Mouse (Mus musculus): ENCODE results near the gene Kctd2. TPM values are rescaled to one million over a fixed set of nuclear protein-coding genes. Genes with fewer than 3 reads are reported as not detected.

Kctd2 gene
- 73.5 TPM for polyA plus RNA-seq (2015; fragmentation: Illumina TruSeq; extraction: RNeasy Lipid Tissue Mini Kit (QIAGEN cat#74804); ENCODE audit: low read depth, low replicate concordance)

DNA sequence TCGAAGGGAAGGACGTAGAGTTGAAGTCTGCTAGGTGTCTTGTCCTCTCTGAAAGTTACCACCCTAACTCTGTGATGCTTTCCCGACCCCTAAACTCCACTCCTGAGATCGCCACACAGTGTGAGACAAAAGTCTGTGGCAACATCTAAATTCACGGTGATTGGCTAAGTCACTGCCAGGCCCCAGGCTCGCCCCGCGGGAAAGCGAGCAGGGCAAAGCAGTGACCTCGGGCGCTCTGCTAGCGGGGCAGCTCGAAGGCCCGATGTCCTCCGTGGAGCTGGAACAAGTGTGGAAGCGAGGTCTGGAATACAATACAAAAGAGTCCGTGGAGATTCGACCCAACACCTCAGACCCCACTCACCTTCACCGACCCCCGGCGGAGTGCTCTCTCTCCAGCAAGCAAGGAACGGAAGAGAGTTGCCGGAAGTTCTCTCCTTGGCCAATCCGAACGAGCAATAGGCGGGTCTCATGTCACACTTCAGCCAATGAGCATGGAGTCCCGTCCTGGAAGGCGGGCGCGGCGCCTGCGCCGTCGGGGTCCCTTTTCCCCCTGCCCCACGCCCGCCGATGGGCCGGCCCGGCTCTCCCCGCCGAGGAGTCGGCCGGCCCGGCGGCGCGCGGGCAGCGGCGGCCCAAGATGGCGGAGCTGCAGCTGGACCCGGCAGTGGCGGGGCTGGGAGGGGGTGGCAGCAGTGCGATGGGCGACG, at the start of gene Kctd2, which contains the start of gene Atp5h:
Kctd2 (plus strand) TSS at position 598 of the 707 bp plus-strand sequence.
Atp5h (minus strand) TSS at position 432 of the 707 bp plus-strand sequence.

DNA sequence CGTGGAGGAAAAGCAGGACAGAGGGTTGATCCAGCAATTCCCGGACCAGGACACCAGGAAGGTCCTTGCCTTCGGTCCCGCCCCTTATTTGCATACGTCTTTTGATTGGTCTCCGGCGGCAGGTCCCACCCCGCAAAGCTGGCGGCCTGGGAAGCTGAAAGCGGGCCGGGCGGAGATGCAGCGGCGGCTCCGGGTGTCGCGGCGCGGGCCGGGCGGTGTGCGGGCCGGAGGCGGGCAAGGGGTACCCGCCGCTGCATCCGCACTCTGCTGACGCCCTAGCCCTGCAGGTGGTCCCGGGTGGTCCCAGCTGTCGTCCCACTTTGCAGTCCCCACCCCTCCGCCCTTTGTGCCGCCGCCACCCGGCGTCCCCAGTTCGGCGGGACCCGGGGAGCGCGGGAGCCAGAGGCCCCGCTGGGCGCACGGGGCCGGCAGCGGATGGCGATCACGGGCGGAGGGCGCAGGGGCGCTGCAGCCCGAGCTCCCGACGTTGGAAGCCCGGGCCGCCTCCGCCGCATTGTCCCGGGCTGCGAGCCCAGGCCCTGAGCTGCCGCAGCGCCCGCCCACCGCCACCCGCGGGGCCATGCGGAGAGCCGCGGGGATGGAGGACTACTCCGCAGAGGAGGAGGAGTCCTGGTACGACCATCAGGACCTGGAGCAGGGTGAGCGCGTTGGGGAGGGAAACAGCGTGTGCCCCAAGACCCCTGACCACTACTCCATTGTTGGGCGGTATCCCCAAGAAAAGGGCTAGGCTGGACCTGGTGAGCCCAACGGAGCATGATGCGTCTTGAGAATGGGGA, 38.0 kb upstream of the Kctd2 start, which contains the start of gene Cdr2l:
Cdr2l (plus strand) TSS at position 174 of the 797 bp plus-strand sequence.

DNA sequence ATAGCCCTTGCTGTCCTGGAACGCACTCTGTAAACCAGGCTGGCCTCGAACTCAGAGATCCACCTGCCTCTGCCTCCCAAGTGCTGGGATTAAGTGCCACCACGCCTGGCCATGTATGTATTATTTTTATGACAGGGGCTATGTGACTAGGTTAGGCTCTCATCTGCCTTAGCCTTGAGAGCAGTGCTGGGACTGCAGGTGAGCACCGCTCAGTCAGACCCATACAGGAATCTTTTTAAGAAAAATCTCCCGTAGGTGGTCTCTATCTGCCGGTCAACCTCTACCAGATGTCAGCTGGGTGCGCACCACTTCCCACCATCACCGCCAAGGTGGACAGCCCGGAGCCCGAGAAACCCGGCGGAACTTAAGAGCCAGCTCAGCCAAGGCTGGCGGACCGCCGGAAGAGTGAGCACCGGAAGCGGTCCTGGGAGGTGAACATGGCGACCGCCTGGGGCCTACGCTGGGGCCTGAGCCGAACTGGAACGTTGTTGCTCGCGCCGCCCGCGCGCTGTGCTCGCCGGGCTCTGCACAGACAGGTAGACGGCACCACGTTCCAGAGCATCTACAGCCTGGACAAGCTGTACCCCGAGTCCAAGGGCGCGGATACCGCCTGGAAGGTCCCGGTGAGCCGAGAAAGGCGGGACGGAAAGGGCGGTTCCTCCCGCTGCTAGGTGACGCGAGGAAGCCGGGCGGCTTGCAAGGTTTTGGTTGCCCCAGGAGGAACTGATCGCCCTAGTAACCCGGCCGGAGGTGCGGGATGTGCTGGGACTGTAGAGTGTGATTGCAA, 16.4 kb upstream of the Kctd2 start, which contains the start of gene Mrpl58:
Mrpl58 (plus strand) TSS at position 415 of the 787 bp plus-strand sequence.

DNA sequence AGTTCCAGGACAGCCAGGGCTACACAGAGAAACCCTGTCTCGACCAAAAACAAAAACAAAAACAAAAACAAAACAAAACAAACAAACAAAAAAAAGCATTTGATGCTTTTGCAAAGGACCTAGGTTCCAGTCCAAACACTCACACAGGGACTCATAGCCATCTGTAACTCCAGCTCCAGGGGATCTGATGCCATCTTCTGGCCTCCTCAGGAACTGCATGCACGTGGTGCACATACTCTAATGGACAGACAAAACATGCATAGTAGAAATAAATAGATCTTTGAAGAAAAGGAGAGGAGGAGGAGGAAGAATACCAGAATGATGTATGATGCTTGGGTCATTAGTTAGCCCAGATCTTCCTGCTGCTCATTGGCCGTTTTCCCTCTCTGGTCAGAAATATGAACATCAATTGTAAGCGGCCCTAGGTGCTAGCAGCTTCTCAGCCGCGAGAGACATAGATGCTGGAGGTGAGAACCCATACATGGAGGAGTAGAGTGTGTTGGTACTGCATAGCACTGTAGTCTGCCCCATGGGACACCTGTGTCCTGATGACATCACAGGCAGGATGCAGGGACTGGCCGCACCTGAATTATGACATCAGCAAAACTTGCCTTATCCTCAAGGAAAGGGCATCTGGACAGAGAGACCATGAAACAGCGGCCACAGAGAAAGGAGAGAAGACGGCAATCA, 20.1 kb downstream of the Kctd2 start, which contains the start of gene Trim80:
Trim80 (plus strand) TSS at position 640 of the 690 bp plus-strand sequence.

DNA sequence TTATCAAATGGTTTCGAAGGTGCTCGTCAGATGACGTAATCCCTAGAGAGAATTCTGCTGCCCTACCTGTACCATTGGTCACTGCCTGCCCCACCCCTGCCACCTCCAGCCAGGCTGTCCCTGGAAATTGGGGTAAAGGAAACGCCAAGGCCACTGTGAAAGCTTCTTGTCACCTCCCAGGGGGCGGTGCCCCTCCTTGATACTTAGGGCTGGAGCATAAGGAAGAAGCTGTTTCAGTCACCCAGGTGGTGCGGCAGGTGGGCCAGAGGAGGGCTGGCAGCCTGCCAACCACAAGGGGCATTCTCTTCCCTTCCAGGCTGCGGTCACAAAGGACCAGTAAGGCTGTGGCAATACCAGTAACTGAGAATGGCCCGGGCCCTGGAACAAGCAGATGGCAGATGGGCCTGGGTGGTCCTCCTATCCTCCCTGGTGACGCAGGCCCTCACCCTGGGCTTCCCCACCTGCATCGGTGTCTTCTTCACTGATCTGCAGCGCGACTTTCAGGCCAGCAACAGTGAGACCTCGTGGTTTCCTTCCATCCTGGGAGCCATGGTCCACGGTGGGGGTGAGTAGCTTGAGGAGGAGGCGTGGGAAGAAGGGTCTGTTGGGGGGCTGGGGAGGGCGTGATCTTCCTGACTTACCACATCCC, 42.4 kb downstream of the Kctd2 start, which contains the start of gene Slc16a5:
Slc16a5 (plus strand) TSS at position 232 of the 649 bp plus-strand sequence.

DNA sequence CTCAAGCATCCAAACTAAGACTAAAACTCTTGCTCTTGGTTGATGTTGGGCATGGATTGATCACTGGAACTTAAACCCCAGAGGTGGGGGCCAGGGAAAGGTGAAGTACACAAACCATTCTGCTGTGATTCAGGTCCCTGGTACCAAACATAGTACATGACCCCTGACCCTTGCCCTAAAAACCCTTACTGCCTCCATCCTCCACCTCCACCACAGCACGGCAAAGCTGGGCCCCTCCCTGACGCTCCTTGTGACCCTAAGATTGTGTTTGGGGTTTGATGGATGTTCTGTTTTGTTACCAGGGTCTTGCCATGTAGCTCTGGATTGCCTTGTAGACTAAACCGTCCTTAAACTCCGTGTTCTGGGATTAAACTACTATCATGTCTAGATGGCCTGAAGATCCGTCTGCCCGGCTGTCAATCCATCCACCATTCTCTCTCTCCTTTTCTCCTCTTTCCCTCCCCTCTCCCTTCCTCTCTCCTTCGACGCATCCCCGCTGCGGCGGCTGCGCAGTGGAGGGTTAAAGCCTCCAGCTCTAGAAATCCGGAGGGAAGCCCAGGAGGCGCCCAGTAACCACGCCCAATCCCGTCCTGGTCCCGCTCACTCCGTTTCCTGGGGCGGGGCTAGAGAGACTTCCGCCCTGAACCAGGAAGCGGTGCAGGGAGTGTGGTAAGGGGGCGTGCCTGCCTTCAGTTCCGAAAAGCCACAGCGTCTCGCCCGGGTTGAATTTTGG, 55.3 kb downstream of the Kctd2 start, which contains the start of gene Armc7:
Armc7 (plus strand) TSS at position 643 of the 733 bp plus-strand sequence.

Other genes starting within 250 kb of the Kctd2 start
- 8.2 TPM for gene Tmem104, start 232.6 kb upstream of the Kctd2 start, polyA plus RNA-seq (2015; fragmentation: Illumina TruSeq; extraction: RNeasy Lipid Tissue Mini Kit (QIAGEN cat#74804); ENCODE audit: low read depth, low replicate concordance)
- gene Nat9, start 232.3 kb upstream of the Kctd2 start, polyA plus RNA-seq (2015; fragmentation: Illumina TruSeq; extraction: RNeasy Lipid Tissue Mini Kit (QIAGEN cat#74804); ENCODE audit: low read depth, low replicate concordance) = 35.8 TPM
- 23.0 TPM for gene Grin2c, start 152.9 kb upstream of the Kctd2 start, polyA plus RNA-seq (2015; fragmentation: Illumina TruSeq; extraction: RNeasy Lipid Tissue Mini Kit (QIAGEN cat#74804); ENCODE audit: low read depth, low replicate concordance)
- gene Fdxr, start 143.1 kb upstream of the Kctd2 start, polyA plus RNA-seq (2015; fragmentation: Illumina TruSeq; extraction: RNeasy Lipid Tissue Mini Kit (QIAGEN cat#74804); ENCODE audit: low read depth, low replicate concordance) = 20.1 TPM
- gene Fads6, start 122.5 kb upstream of the Kctd2 start, polyA plus RNA-seq (2015; fragmentation: Illumina TruSeq; extraction: RNeasy Lipid Tissue Mini Kit (QIAGEN cat#74804); ENCODE audit: low read depth, low replicate concordance) = 19.8 TPM
- 0.85 TPM for gene Otop2, start 113.0 kb upstream of the Kctd2 start, polyA plus RNA-seq (2015; fragmentation: Illumina TruSeq; extraction: RNeasy Lipid Tissue Mini Kit (QIAGEN cat#74804); ENCODE audit: low read depth, low replicate concordance)
- 0.39 TPM for gene Ush1g, start 98.1 kb upstream of the Kctd2 start, polyA plus RNA-seq (2015; fragmentation: Illumina TruSeq; extraction: RNeasy Lipid Tissue Mini Kit (QIAGEN cat#74804); ENCODE audit: low read depth, low replicate concordance)
- not detected for gene Otop3, start 85.4 kb upstream of the Kctd2 start, polyA plus RNA-seq (2015; fragmentation: Illumina TruSeq; extraction: RNeasy Lipid Tissue Mini Kit (QIAGEN cat#74804); ENCODE audit: low read depth, low replicate concordance)
- 75.8 TPM for gene Hid1, start 52.4 kb upstream of the Kctd2 start, polyA plus RNA-seq (2015; fragmentation: Illumina TruSeq; extraction: RNeasy Lipid Tissue Mini Kit (QIAGEN cat#74804); ENCODE audit: low read depth, low replicate concordance)
- 13.6 TPM for gene Cdr2l, start 38.2 kb upstream of the Kctd2 start, polyA plus RNA-seq (2015; fragmentation: Illumina TruSeq; extraction: RNeasy Lipid Tissue Mini Kit (QIAGEN cat#74804); ENCODE audit: low read depth, low replicate concordance)
- 127 TPM for gene Mrpl58, start 16.4 kb upstream of the Kctd2 start, polyA plus RNA-seq (2015; fragmentation: Illumina TruSeq; extraction: RNeasy Lipid Tissue Mini Kit (QIAGEN cat#74804); ENCODE audit: low read depth, low replicate concordance)
- 1,061 TPM for gene Atp5h, start 166 bp upstream of the Kctd2 start, polyA plus RNA-seq (2015; fragmentation: Illumina TruSeq; extraction: RNeasy Lipid Tissue Mini Kit (QIAGEN cat#74804); ENCODE audit: low read depth, low replicate concordance)
- not detected for gene Trim80, start 20.4 kb downstream of the Kctd2 start, polyA plus RNA-seq (2015; fragmentation: Illumina TruSeq; extraction: RNeasy Lipid Tissue Mini Kit (QIAGEN cat#74804); ENCODE audit: low read depth, low replicate concordance)
- not detected for gene Slc16a5, start 42.3 kb downstream of the Kctd2 start, polyA plus RNA-seq (2015; fragmentation: Illumina TruSeq; extraction: RNeasy Lipid Tissue Mini Kit (QIAGEN cat#74804); ENCODE audit: low read depth, low replicate concordance)
- gene Armc7, start 55.5 kb downstream of the Kctd2 start, polyA plus RNA-seq (2015; fragmentation: Illumina TruSeq; extraction: RNeasy Lipid Tissue Mini Kit (QIAGEN cat#74804); ENCODE audit: low read depth, low replicate concordance) = 9.9 TPM
- 93.6 TPM for gene Nt5c, start 71.7 kb downstream of the Kctd2 start, polyA plus RNA-seq (2015; fragmentation: Illumina TruSeq; extraction: RNeasy Lipid Tissue Mini Kit (QIAGEN cat#74804); ENCODE audit: low read depth, low replicate concordance)
- 108 TPM for gene Jpt1, start 94.3 kb downstream of the Kctd2 start, polyA plus RNA-seq (2015; fragmentation: Illumina TruSeq; extraction: RNeasy Lipid Tissue Mini Kit (QIAGEN cat#74804); ENCODE audit: low read depth, low replicate concordance)
- 430 TPM for gene Sumo2, start 116.1 kb downstream of the Kctd2 start, polyA plus RNA-seq (2015; fragmentation: Illumina TruSeq; extraction: RNeasy Lipid Tissue Mini Kit (QIAGEN cat#74804); ENCODE audit: low read depth, low replicate concordance)
- 49.1 TPM for gene Nup85, start 144.3 kb downstream of the Kctd2 start, polyA plus RNA-seq (2015; fragmentation: Illumina TruSeq; extraction: RNeasy Lipid Tissue Mini Kit (QIAGEN cat#74804); ENCODE audit: low read depth, low replicate concordance)
- 69.8 TPM for gene Mrps7, start 183.8 kb downstream of the Kctd2 start, polyA plus RNA-seq (2015; fragmentation: Illumina TruSeq; extraction: RNeasy Lipid Tissue Mini Kit (QIAGEN cat#74804); ENCODE audit: low read depth, low replicate concordance)
- 44.8 TPM for gene Gga3, start 183.9 kb downstream of the Kctd2 start, polyA plus RNA-seq (2015; fragmentation: Illumina TruSeq; extraction: RNeasy Lipid Tissue Mini Kit (QIAGEN cat#74804); ENCODE audit: low read depth, low replicate concordance)
- gene Mif4gd, start 192.8 kb downstream of the Kctd2 start, polyA plus RNA-seq (2015; fragmentation: Illumina TruSeq; extraction: RNeasy Lipid Tissue Mini Kit (QIAGEN cat#74804); ENCODE audit: low read depth, low replicate concordance) = 27.5 TPM
- 64.2 TPM for gene Slc25a19, start 208.2 kb downstream of the Kctd2 start, polyA plus RNA-seq (2015; fragmentation: Illumina TruSeq; extraction: RNeasy Lipid Tissue Mini Kit (QIAGEN cat#74804); ENCODE audit: low read depth, low replicate concordance)

Data from brain, adult 10 weeks (tissue).